ENCODE assay signal across 9 mouse cellular contexts in the genomic region with DNA sequence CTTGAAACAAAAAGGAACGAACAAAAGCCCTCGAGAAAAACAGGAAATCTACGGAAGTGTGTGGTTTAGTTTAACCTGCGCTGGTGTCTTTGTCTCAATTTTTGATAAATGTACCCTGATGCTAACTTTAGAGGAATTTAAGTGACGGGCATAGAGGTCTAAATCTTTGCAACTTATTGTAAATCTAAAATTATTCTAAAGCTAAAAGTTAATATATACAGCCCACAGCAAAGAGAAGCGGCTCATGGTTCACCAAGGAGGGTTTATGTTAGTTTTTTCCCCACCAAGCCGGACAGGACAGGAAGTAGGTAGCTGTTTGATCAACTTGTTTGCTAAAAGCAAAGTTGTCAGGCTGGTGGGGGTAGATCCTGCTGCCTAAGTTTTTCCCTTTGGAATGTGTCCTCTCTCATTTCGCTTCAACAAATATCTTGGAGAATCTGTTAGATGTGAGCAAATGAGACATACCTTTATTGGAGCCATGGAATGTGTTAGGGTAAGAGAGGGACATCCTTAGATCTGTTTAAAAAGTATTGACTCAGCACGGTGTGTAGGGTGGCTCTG. TPM values are rescaled to one million over a fixed set of nuclear protein-coding genes. Genes with fewer than 3 reads are reported as not detected.
DNase-seq lines count a peak whose midpoint lies in the region; ATAC-seq lines count a peak whose summit lies in the region.
"Had no signal": no experiment of that assay in that cellular context is flagged by ENCODE, and none has a peak within 500 bp of the region (broad histone marks: within the 10 kb centered on the region; RNA-seq: fewer than 3 reads in every experiment).

No protein-coding gene starts in this region.

- H3K4me1 ChIP-seq in heart, embryonic 11.5 days (ENCODE audit: control insufficient read depth, insufficient read depth, low read length), result no peaks in the 10 kb centered on the region
- no peaks in the 10 kb centered on the region; the same call in 1 of the 2 replicates for H3K4me1 ChIP-seq in hindbrain, embryonic 14.5 days (replicated peaks; ENCODE audit: control insufficient read depth, insufficient read depth, low read length)
- H3K4me1 ChIP-seq in midbrain, embryonic 10.5 days, result peaks cover 4% of the 10 kb centered on the region; the same call in 1 of the 2 replicates

- ATAC-seq in heart, embryonic 11.5 days (replicated peaks; ENCODE audit: insufficient number of reproducible peaks, low FRiP score, low TSS enrichment), result no peak
- ATAC-seq in hindbrain, embryonic 14.5 days (ENCODE audit: low FRiP score), result no peak

- H3K4me2 ChIP-seq in heart, embryonic 11.5 days, result peak overlapping the region; percentile 83
- H3K4me2 ChIP-seq in hindbrain, embryonic 14.5 days (replicated peaks), result peak overlapping the region; percentile 71

- intact Hi-C loops in heart, postnatal 14 days (cut with DNase I), result no loop called here

- H3K36me3 ChIP-seq in heart, embryonic 11.5 days (ENCODE audit: control insufficient read depth, insufficient read depth, low read length), result peaks cover 3% of the 10 kb centered on the region; the same call in 1 of the 2 replicates
- peaks cover 15% of the 10 kb centered on the region for H3K36me3 ChIP-seq in hindbrain, embryonic 14.5 days (replicated peaks; ENCODE audit: control insufficient read depth, insufficient read depth)
- peaks cover 20% of the 10 kb centered on the region for H3K36me3 ChIP-seq in midbrain, embryonic 10.5 days

- H3K9ac ChIP-seq in heart, embryonic 11.5 days (ENCODE audit: low read depth, low read length), result peak overlapping the region; percentile 91
- H3K9ac ChIP-seq in hindbrain, embryonic 14.5 days, result peak overlapping the region; percentile 51; the same call in 1 of the 2 replicates

- DNase-seq in heart, postnatal 14 days, result no peak
- DNase-seq in T-cell, adult 2 months (ENCODE audit: low spot score), result peak; percentile 13
- no peak for DNase-seq in hindbrain, embryonic 14.5 days (ENCODE audit: low spot score)
- no peak for DNase-seq in midbrain, embryonic 10.5 days (ENCODE audit: low spot score)
- DNase-seq in retina, postnatal 1 day, result no peak
- DNase-seq in thymus, postnatal 25 days, result no peak
- no peak for DNase-seq in adipocyte (ENCODE audit: low spot score)

- H3K9me3 ChIP-seq in heart, embryonic 11.5 days (replicated peaks; ENCODE audit: control insufficient read depth, low read length), result no peaks in the 10 kb centered on the region
- H3K9me3 ChIP-seq in hindbrain, embryonic 14.5 days (ENCODE audit: control insufficient read depth, low read length), result no peaks in the 10 kb centered on the region; the same call in 1 of the 2 replicates
- H3K9me3 ChIP-seq in midbrain, embryonic 10.5 days (replicated peaks), result no peaks in the 10 kb centered on the region

- H3K27ac ChIP-seq in heart, embryonic 11.5 days (ENCODE audit: low read depth, low read length), result 0 out of 2 replicates have a peak overlapping the region, but pooled peaks have one; percentile 57
- H3K27ac ChIP-seq in hindbrain, embryonic 14.5 days, result no peak overlapping the region
- no peak overlapping the region for H3K27ac ChIP-seq in midbrain, embryonic 10.5 days (replicated peaks)

- WGBS in heart, embryonic 11.5 days (ENCODE audit: insufficient replicate concordance), result 42% methylated on average over 9 of the region's 9 CpGs
- 67% methylated on average over 9 of the region's 9 CpGs for WGBS in hindbrain, embryonic 14.5 days
- 65% methylated on average over 9 of the region's 9 CpGs for WGBS in midbrain, embryonic 10.5 days

- peak overlapping the region; percentile 76 for H3K4me3 ChIP-seq in heart, embryonic 11.5 days (ENCODE audit: low read depth, low read length)
- H3K4me3 ChIP-seq in hindbrain, embryonic 14.5 days (replicated peaks; ENCODE audit: low read length), result peak overlapping the region; percentile 37; the same call in 1 of the 2 replicates
- H3K4me3 ChIP-seq in midbrain, embryonic 10.5 days, result peak overlapping the region; percentile 65

- H3K27me3 ChIP-seq in heart, embryonic 11.5 days (ENCODE audit: control insufficient read depth, insufficient read depth, low read length), result no peaks in the 10 kb centered on the region
- H3K27me3 ChIP-seq in hindbrain, embryonic 14.5 days (ENCODE audit: control insufficient read depth, insufficient read depth, low read length), result no peaks in the 10 kb centered on the region; the same call in 1 of the 2 replicates
- H3K27me3 ChIP-seq in midbrain, embryonic 10.5 days (ENCODE audit: low read depth, poor library complexity, severe bottlenecking), result no peaks in the 10 kb centered on the region
- H3K27me3 ChIP-seq: CH12.LX had no signal

RNA-seq across cellular contexts. Expression of a gene that starts 0.7 kb away (rescaled TPM):
- 3.2 and 4.4 TPM in 2 replicates for polyA plus RNA-seq in heart, embryonic 11.5 days (2014; fragmentation: Nextera tagmentation; extraction: Ambion mirVana)
- total RNA-seq in heart, postnatal 14 days (2021), result under 1 TPM; 0.66 to 0.96 TPM
- polyA plus RNA-seq in hindbrain, embryonic 14.5 days (2014; fragmentation: Nextera tagmentation; extraction: Ambion mirVana), result 1.5 and 1.9 TPM in 2 replicates
- 2.7 TPM in 2 replicates for polyA plus RNA-seq in midbrain, embryonic 10.5 days (2016; fragmentation: Nextera tagmentation; extraction: Ambion mirVana)

RNA-seq across cellular contexts. Expression of a gene that starts 18.9 kb away (rescaled TPM):
- polyA plus RNA-seq in heart, embryonic 11.5 days (2014; fragmentation: Nextera tagmentation; extraction: Ambion mirVana), result 7.4 and 15.8 TPM in 2 replicates
- 10 to 100 TPM in 1 of 2 experiments, 1 to 10 TPM in 1; 8.9 to 11.4 TPM for total RNA-seq in heart, postnatal 14 days (2021)
- 27.4 and 41.7 TPM in 2 replicates for polyA plus RNA-seq in hindbrain, embryonic 14.5 days (2014; fragmentation: Nextera tagmentation; extraction: Ambion mirVana)
- 20.6 and 22.1 TPM in 2 replicates for polyA plus RNA-seq in midbrain, embryonic 10.5 days (2016; fragmentation: Nextera tagmentation; extraction: Ambion mirVana)

RNA-seq across cellular contexts. Expression of a gene that starts 19.4 kb away (rescaled TPM):
- 24.5 and 30.2 TPM in 2 replicates for polyA plus RNA-seq in heart, embryonic 11.5 days (2014; fragmentation: Nextera tagmentation; extraction: Ambion mirVana)
- 10 to 100 TPM; 16.0 to 17.3 TPM for total RNA-seq in heart, postnatal 14 days (2021)
- polyA plus RNA-seq in hindbrain, embryonic 14.5 days (2014; fragmentation: Nextera tagmentation; extraction: Ambion mirVana), result 16.0 and 19.4 TPM in 2 replicates
- 20.0 and 21.7 TPM in 2 replicates for polyA plus RNA-seq in midbrain, embryonic 10.5 days (2016; fragmentation: Nextera tagmentation; extraction: Ambion mirVana)

RNA-seq across cellular contexts. Expression of a gene that starts 19.5 kb away (rescaled TPM):
- polyA plus RNA-seq in heart, embryonic 11.5 days (2014; fragmentation: Nextera tagmentation; extraction: Ambion mirVana), result 244 and 250 TPM in 2 replicates
- total RNA-seq in heart, postnatal 14 days (2021), result 10 to 100 TPM; 56.0 to 63.2 TPM
- 314 and 328 TPM in 2 replicates for polyA plus RNA-seq in hindbrain, embryonic 14.5 days (2014; fragmentation: Nextera tagmentation; extraction: Ambion mirVana)
- polyA plus RNA-seq in midbrain, embryonic 10.5 days (2016; fragmentation: Nextera tagmentation; extraction: Ambion mirVana), result 342 and 358 TPM in 2 replicates

RNA-seq across cellular contexts. Expression of a gene that starts 53.5 kb away (rescaled TPM):
- polyA plus RNA-seq in heart, embryonic 11.5 days (2014; fragmentation: Nextera tagmentation; extraction: Ambion mirVana), result 2.8 and 3.6 TPM in 2 replicates
- total RNA-seq in heart, postnatal 14 days (2021), result under 1 TPM; 0.29 to 0.50 TPM
- polyA plus RNA-seq in hindbrain, embryonic 14.5 days (2014; fragmentation: Nextera tagmentation; extraction: Ambion mirVana), result 3.0 and 3.8 TPM in 2 replicates
- polyA plus RNA-seq in midbrain, embryonic 10.5 days (2016; fragmentation: Nextera tagmentation; extraction: Ambion mirVana), result 2.1 and 2.3 TPM in 2 replicates
